Mouse (Mus musculus): Measurements from ENCODE around the gene Rbms1.

Gene Rbms1

GRCm38 (mm10) chr2:60804763-60805162 is 158.2 kb downstream of the Rbms1 start:
- no peak for DNase-seq

GRCm38 (mm10) chr2:60803377-60803776 is 159.6 kb downstream of the Rbms1 start:
- DNase-seq = no peak

- DNase-seq = no peak
These were observed 160.2 kb downstream of the Rbms1 start for GRCm38 (mm10) chr2:60802828-60803227.

GRCm38 (mm10) chr2:60802191-60802590 is 160.8 kb downstream of the Rbms1 start:
- peak; percentile 28 to 46 for DNase-seq

GRCm38 (mm10) chr2:60801571-60802155 is 161.3 kb downstream of the Rbms1 start:
- DNase-seq = no peak

GRCm38 (mm10) chr2:60800921-60801558 is 162.0 kb downstream of the Rbms1 start:
- no peak for DNase-seq

- no peak for DNase-seq
These were observed 163.2 kb downstream of the Rbms1 start for GRCm38 (mm10) chr2:60799816-60800215.

DNA sequence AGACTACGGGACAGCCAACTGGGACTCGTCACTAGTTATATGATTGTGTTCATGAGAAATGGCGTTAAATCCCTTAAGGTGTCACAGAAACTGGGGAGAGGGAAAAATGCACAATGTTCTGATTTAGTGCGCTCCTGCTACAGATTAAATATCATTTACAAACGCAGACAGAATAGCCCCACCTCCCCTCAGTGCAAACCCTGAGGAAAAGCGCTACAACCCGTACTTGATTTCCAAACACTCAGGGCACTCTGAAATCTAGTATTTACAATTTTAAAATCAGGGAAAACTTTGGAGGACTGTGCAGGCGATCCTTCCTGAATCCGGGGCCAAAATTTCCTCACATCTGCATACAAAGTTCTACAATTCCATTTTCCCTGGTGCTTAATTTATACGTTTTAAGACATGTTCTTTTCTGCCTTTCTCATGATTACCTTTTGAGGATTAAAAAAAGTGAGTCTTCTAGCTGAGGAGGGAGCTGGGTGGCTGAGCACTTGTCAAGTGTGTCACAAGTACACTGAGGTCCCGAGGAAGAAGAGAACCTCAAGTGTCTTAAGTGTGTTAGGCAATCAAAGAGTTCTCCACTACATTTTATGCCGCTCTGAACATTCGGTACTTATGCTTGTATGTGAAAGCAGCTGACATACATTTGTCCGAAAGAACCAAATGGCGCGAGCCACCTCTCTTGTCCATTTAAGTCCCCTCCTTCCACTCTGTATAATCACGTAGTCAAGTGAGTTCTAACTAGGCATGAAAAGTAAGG is 164.0 kb downstream of the Rbms1 start:
- DNase-seq = no peak

- no peak for DNase-seq
These were observed 165.9 kb downstream of the Rbms1 start for GRCm38 (mm10) chr2:60796969-60797669.

DNA sequence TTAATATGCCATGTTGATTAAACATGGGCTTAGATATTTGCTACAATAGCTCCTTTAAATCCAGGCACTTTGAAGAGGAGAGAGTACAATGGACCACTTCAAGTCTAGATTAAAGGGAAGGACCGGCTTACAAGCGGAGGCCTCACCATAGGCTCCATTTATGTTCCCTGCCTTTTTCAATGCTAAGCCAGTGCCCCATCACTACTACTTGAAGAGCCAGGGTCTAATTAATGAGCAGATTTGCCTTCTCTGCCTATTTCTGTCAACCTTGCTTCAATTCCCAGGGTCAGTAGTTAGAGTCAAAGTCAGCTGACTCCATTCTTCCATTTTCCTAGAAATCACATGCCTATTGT is 166.4 kb downstream of the Rbms1 start:
- DNase-seq = no peak

DNA sequence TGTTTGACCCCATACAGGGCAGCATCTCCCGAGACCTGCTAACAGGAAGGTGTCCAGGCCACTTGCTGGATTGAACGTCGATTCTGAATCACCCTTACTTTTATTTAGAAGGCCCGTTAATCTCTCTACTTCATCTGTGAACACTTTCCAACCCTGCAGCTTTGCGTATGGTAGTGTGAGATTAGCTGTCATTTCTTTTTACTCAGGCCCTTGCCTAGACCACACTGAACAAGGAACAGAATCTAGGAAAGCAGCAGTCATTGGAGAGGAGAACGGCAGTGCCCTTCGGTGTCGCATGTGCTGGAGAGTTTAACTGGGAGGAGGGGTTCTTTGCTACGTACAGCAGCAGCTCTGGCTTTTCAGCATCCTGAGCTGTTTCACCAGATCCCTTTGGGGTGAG is 167.1 kb downstream of the Rbms1 start:
- no peak for DNase-seq

- DNase-seq = no peak
These were observed 170.5 kb downstream of the Rbms1 start for GRCm38 (mm10) chr2:60792506-60792905.

DNA sequence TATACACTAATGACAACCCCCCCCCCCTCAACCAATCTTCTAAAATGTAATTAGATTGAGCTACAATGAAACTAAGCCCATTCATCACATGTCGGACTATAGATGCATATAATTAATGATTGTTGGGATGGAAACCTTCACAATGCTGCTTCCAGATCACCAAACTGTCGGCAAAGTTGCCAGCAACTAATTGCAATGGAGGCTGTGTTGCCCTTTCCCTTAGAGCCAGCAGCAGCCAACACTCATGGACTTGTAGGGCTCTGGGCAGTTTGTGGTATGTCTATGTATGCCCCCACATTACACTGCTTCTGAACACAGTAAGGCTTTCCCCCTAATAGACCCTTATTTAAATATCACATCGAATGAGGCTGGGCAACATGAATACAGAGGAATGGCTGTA is 173.9 kb downstream of the Rbms1 start:
- no peak for DNase-seq

GRCm38 (mm10) chr2:60788173-60788908 is 174.7 kb downstream of the Rbms1 start:
- DNase-seq = no peak

DNA sequence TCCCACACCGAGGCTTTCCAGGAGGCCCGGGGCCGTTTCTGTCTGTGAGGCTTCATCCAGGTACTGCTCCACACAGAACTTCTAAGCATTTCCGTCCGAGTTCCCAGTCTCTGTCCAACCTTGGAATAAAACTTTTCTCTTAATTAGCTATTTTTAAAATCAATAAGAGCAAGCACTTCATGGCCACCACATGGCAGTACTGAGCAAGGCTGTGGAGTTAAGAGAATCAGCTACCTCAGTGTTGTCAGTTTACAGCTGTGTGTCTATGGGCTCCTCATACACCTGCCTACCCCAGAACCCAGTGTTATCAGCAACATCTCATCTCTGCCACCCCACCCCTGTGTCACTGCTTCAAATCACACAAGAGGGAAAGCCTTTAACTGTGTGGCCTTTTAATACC is 175.9 kb downstream of the Rbms1 start:
- no peak for DNase-seq

- DNase-seq = no peak
These were observed 176.7 kb downstream of the Rbms1 start for GRCm38 (mm10) chr2:60786289-60786688.

GRCm38 (mm10) chr2:60774501-60774900 is 188.5 kb downstream of the Rbms1 start:
- no peak for DNase-seq

DNA sequence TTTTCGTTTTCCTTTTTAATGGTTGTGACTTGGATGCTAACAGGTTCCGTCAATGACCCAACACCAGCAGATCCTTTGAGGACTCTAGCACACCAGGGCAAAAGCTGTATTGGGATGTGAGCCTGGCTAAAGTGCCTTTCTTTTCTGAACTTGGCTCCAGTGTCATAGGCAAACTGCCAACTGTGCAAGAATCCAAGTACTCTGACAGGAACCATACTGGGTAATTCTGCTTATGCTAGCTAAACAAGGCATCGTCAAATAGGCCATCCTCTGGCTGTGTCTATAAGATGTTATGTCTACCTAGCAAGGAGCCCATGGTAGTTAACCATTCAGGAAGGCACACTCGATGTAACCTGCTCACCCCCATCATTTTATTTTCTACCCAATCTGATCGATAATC is 189.4 kb downstream of the Rbms1 start:
- peak; percentile 26 to 42 for DNase-seq

DNA sequence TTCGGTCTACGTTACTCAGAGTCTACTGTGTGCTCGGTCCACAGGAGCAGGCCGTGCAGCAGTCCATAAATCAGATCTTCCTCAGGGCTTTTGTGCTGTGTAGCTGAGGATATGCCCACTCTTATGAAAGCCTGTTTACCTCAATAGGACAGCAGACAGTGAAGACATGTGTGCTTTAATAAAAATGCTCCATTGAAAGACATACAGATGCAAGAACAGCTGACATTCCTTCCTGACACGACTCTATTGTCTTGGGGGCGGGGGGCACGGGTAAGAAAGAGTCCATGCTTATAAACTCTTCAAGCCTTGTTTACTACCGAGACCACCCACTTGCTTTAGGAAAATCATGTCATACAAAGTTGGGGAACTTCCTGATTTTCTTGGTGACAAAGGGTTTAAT is 196.6 kb downstream of the Rbms1 start:
- DNase-seq = no peak

DNA sequence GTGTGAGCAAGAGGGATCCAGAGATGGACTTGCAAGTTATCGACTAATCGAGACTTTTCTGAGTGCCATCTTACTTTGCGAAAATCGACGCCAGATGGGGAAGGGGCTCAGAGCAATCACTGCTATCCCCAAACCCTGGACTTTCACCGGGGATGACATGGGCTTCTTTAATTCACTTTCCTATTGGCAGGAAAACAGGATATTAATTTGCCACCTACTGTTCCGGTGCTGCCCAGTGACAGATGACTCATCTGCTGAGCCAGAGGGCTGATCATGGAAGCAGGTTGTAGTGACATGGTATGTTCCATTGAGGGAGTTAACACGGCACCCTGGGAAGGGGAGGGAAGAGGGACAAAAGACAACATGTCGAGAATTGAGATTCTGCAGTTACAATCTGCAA is 206.8 kb downstream of the Rbms1 start:
- peak in 1 of 2 experiments; percentile 5 for DNase-seq

DNA sequence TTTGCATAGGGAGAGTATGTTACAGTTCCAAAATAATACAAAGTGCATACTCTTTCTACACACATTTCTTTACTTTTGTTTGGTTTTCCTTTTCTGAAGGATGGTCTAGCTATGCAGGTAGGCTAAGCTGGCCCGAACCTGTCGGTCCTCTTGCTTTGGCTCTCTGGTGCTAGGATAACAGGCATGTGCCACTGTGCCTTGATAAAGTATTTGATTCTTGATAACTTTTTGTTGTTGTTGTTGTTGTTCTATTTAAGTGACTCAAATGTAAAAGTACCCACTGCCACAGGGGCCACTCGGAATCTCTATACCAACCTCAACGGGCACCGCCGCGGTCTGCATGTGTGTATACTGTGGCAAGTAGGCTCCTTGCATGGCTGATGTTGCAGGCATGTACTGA is 207.9 kb downstream of the Rbms1 start:
- DNase-seq = no peak

GRCm38 (mm10) chr2:60751274-60751673 is 211.7 kb downstream of the Rbms1 start:
- no peak for DNase-seq

- no peak for DNase-seq
These were observed 212.4 kb downstream of the Rbms1 start for GRCm38 (mm10) chr2:60750591-60750990.

Measured in cerebellum, postnatal 36 days (tissue).